Mouse (Mus musculus) liver, adult (tissue): ENCODE data around the gene Gm21704.
"Not testable (repeated sequence)": the region's sequence is repeated elsewhere in the genome, so short reads cannot be mapped to it uniquely, and the experiment has no call there.

Source experiments
- GATA4 ChIP-seq: IDR thresholded peaks from 2 replicates; pipeline ENCODE4 v1.6.1; 2014; ENCODE audit warnings: mild to moderate bottlenecking, low read length; ENCODE audit not compliant: insufficient replicate concordance

Gm21704 gene

GRCm38 (mm10) chrY:3410067-3410466, at the start of gene Gm21704, which contains the start of gene Gm21708:
TSS of gene Gm21704 (minus strand) at chrY:3410167.
TSS of gene Gm21708 (minus strand) at chrY:3410167.
- not testable (repeated sequence) for TF ChIP-seq GATA4

- TF ChIP-seq GATA4: not testable (repeated sequence)
These were observed 64.7 kb downstream of the Gm21704 start, which contains the start of gene Gm21693 for GRCm38 (mm10) chrY:3345229-3345628. TSS of gene Gm21693 (minus strand) at chrY:3345329.
